Mouse (Mus musculus): ENCODE results near the gene Eipr1. TPM values are rescaled to one million over a fixed set of nuclear protein-coding genes. Genes with fewer than 3 reads are reported as not detected.
"Not testable (repeated sequence)": the region's sequence is repeated elsewhere in the genome, so short reads cannot be mapped to it uniquely, and the experiment has no call there.

Eipr1 gene
- polyA plus RNA-seq, 1 experiment from 2014 or later: 29.0 TPM

DNA sequence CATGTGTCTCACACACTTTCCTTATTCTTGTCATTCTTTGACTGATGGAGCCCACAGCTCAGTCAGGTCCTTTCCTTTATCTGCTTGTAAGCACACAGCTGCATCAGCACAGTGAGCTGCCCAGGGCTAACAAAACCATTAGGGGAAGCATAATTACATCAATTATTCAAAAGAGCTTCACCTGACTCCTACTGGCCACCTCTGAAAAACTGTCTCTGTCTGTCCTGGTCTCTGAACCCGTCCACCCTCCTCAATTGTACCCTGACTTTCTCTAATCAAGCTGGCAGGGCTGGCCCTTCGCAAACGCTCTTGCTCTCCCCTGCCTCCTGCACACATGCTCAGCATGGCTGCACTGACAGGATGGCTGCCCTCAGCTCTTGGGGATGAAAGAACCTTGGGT, 27.2 kb upstream of the Eipr1 start:
- Histone ChIP-seq H3K4me1 (ENCODE audit: control insufficient read depth, insufficient read depth, low read length) (no peaks in the 10 kb centered on the region), H3K9ac (ENCODE audit: low read depth, low read length) (no peak overlapping the region), H3K9me3 (ENCODE audit: control insufficient read depth, low read length) (no peaks in the 10 kb centered on the region), H3K36me3 (ENCODE audit: control insufficient read depth, insufficient read depth, low read length) (peaks cover 34% of the 10 kb centered on the region), H3K27ac (replicated peaks; ENCODE audit: low read depth, low read length) (no peak overlapping the region), H3K4me2 (ENCODE audit: low read depth, low read length) (no peak overlapping the region), H3K4me3 (ENCODE audit: low read depth, low read length) (no peak overlapping the region), H3K27me3 (replicated peaks; ENCODE audit: control insufficient read depth, insufficient read depth, low read length) (no peaks in the 10 kb centered on the region)
- WGBS: 68% methylated on average over 3 of the region's 3 CpGs
- DNase-seq (ENCODE audit: low spot score): no peak
- ATAC-seq (ENCODE audit: low read depth): no peak

DNA sequence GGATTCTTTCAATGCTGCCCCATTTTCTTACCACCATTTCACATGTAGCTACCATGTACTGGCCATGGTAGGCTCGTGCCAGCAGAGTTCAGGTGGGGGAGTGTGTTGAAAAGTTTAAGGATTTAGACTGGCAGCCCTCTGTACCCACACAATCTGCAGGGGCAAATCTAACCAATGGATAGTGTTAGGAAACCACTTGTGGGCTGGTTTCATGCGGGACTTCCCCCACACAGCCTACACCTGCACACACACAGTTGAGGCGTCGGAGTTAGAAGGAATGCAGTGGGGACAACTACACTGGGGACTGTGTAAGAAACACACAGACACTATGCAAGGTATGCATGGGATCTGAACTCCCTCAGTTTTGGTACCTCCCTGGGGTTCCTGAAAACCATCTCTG, 25.4 kb upstream of the Eipr1 start:
- Histone ChIP-seq H3K36me3 (ENCODE audit: control insufficient read depth, insufficient read depth, low read length) (peaks cover 30% of the 10 kb centered on the region), H3K9ac (ENCODE audit: low read depth, low read length) (no peak overlapping the region), H3K4me1 (ENCODE audit: control insufficient read depth, insufficient read depth, low read length) (no peaks in the 10 kb centered on the region), H3K27me3 (replicated peaks; ENCODE audit: control insufficient read depth, insufficient read depth, low read length) (no peaks in the 10 kb centered on the region), H3K4me2 (ENCODE audit: low read depth, low read length) (no peak overlapping the region), H3K4me3 (ENCODE audit: low read depth, low read length) (no peak overlapping the region), H3K27ac (replicated peaks; ENCODE audit: low read depth, low read length) (no peak overlapping the region), H3K9me3 (ENCODE audit: control insufficient read depth, low read length) (no peaks in the 10 kb centered on the region)
- ATAC-seq (ENCODE audit: low read depth) (no peak), DNase-seq (ENCODE audit: low spot score) (no peak)
- 94% methylated on average over 4 of the region's 4 CpGs for WGBS

DNA sequence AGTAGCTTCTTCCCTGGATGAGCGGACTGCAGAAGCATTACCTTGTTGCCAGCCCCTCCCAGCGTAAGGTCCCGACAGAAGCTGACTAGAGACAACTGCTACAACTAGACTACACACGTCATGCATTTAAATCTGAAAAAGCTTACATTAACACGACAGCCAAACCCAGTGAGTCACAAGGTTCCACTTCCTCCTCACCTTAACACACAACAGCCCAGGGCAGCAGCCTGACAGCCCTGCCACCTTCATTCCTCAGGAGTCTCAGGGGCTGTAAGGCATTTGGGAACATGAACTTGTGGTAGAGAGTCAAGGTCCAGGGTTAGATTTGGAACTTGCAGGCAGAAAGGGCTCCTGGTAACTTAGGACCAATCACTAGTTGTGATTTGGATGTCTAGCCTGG, 24.5 kb upstream of the Eipr1 start:
- no peak overlapping the region for H3K9ac ChIP-seq (ENCODE audit: low read depth, low read length)
- H3K9me3 ChIP-seq (ENCODE audit: control insufficient read depth, low read length): no peaks in the 10 kb centered on the region
- H3K27ac ChIP-seq (replicated peaks; ENCODE audit: low read depth, low read length): no peak overlapping the region
- DNase-seq (ENCODE audit: low spot score) (no peak), ATAC-seq (ENCODE audit: low read depth) (no peak)
- no peaks in the 10 kb centered on the region for H3K4me1 ChIP-seq (ENCODE audit: control insufficient read depth, insufficient read depth, low read length)
- peaks cover 28% of the 10 kb centered on the region for H3K36me3 ChIP-seq (ENCODE audit: control insufficient read depth, insufficient read depth, low read length)
- WGBS: 89% methylated on average over 5 of the region's 5 CpGs
- H3K27me3 ChIP-seq (replicated peaks; ENCODE audit: control insufficient read depth, insufficient read depth, low read length): no peaks in the 10 kb centered on the region
- no peak overlapping the region for H3K4me3 ChIP-seq (ENCODE audit: low read depth, low read length)
- H3K4me2 ChIP-seq (ENCODE audit: low read depth, low read length): no peak overlapping the region

DNA sequence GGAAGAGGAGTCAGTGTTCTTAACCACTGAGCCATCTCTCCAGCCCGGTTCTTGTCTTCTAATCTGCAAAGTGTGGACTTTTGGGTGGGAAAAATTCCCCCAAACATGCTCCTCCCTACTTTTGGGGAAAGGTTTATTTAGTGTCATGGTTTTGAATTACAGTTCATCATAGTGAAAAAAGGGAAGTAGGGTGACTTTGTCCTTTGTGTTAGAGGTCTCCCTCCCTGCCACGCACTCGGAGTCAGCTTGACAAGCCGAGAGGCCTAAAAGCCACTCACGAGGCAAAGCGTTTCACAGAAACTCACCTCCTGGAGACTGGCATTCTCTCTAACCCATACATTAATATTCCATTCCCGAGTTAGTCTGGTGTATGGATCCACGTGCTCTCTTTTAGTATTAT, 19.0 kb upstream of the Eipr1 start:
- no peak overlapping the region for H3K27ac ChIP-seq (replicated peaks; ENCODE audit: low read depth, low read length)
- DNase-seq (ENCODE audit: low spot score) (no peak), ATAC-seq (ENCODE audit: low read depth) (no peak)
- no peak overlapping the region for H3K9ac ChIP-seq (ENCODE audit: low read depth, low read length)
- no peaks in the 10 kb centered on the region for H3K4me1 ChIP-seq (ENCODE audit: control insufficient read depth, insufficient read depth, low read length)
- 0 out of 2 replicates have a peak, but pooled peaks cover 6% of the 10 kb centered on the region for H3K9me3 ChIP-seq (ENCODE audit: control insufficient read depth, low read length)
- H3K27me3 ChIP-seq (replicated peaks; ENCODE audit: control insufficient read depth, insufficient read depth, low read length): no peaks in the 10 kb centered on the region
- H3K4me2 ChIP-seq (ENCODE audit: low read depth, low read length): no peak overlapping the region
- 90% methylated on average over 8 of the region's 8 CpGs for WGBS
- peaks cover 54% of the 10 kb centered on the region for H3K36me3 ChIP-seq (ENCODE audit: control insufficient read depth, insufficient read depth, low read length)
- H3K4me3 ChIP-seq (ENCODE audit: low read depth, low read length): no peak overlapping the region

DNA sequence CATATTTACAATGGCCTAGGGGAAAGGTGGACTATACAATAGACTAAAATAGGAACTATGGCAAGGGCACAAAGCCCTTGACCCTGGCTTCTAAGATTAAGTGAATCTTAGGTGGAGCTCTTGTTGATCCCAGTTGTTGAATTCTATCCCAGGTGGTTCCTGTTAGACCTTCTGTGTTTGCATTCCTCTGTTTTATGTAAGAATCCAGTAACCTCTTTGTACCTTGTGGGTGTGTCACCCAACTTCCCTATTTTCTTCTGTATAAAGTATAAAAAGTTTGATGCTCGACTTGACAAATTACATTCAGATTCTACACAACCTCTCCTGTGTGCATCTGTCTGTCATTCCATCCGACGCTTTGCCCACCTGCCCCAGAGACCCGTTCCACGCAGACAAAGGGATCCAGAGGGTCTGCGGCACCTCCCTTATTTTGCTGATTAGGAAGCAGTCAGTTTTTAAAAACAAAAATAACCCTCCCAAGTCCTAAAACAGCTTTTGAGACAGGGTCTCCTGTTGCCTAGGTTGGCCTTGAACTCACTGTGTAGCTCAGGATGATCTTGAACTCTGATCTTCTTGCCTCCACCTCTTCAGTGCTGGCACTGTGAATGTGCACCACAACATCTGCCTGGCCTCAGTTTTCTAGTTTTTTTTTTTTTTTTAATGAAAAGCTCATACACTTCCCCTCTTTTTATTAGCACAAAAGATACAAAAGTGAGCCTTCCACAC, 17.9 kb upstream of the Eipr1 start:
- not testable (repeated sequence) for H3K4me2 ChIP-seq (ENCODE audit: low read depth, low read length); ATAC-seq (ENCODE audit: low read depth); DNase-seq (ENCODE audit: low spot score); H3K9me3 ChIP-seq (ENCODE audit: control insufficient read depth, low read length); H3K4me1 ChIP-seq (ENCODE audit: control insufficient read depth, insufficient read depth, low read length); H3K27me3 ChIP-seq (replicated peaks; ENCODE audit: control insufficient read depth, insufficient read depth, low read length); H3K27ac ChIP-seq (replicated peaks; ENCODE audit: low read depth, low read length); H3K9ac ChIP-seq (ENCODE audit: low read depth, low read length); H3K4me3 ChIP-seq (ENCODE audit: low read depth, low read length)
- WGBS: 98% methylated on average over 6 of the region's 6 CpGs
- peaks cover 55% of the 10 kb centered on the region for H3K36me3 ChIP-seq (ENCODE audit: control insufficient read depth, insufficient read depth, low read length)

DNA sequence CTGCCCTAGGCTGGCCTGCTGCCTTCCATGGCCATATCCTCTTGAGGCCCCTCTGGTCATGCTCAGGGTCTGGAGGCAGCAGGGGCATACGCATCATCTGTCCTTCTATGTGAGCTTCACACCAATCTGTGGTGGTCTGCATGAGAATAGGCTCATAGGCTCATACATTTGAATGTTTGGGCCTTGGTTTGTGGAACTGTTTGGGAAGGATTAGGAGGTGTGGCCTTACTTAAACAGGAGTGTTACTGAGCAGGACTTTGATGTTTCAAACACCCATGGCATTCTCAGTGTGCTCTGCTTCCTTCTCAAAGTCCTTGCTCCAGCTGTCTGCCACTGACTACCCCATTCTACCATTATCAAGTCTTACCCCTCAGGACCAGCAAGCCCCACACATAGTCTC, 17.3 kb upstream of the Eipr1 start:
- no peak for DNase-seq (ENCODE audit: low spot score)
- WGBS: 97% methylated on average over 1 of the region's 1 CpGs
- Histone ChIP-seq H3K27me3 (replicated peaks; ENCODE audit: control insufficient read depth, insufficient read depth, low read length) (no peaks in the 10 kb centered on the region), H3K9ac (ENCODE audit: low read depth, low read length) (no peak overlapping the region), H3K4me3 (ENCODE audit: low read depth, low read length) (no peak overlapping the region), H3K36me3 (ENCODE audit: control insufficient read depth, insufficient read depth, low read length) (peaks cover 54% of the 10 kb centered on the region), H3K27ac (replicated peaks; ENCODE audit: low read depth, low read length) (no peak overlapping the region), H3K4me1 (ENCODE audit: control insufficient read depth, insufficient read depth, low read length) (no peaks in the 10 kb centered on the region), H3K9me3 (ENCODE audit: control insufficient read depth, low read length) (0 out of 2 replicates have a peak, but pooled peaks cover 6% of the 10 kb centered on the region), H3K4me2 (ENCODE audit: low read depth, low read length) (no peak overlapping the region)
- ATAC-seq (ENCODE audit: low read depth): no peak

DNA sequence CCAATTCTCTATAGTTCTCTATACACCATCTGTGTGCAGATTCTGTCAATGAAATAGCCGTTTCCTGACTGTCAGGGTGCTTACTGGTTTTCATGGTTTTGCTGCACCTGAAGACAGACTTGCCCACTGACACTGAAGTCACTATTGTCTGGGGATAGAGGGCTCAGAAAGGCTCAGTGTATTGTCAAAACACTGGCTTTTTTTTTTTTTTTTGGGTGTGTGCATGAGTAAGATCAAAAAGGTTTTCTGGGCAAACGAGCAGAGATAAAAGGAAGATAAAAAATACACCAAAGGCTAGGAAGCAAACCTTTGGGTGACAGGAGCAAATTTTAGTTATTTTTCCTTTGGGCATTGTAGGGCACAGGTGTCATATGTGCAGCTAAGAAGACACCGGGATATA, 16.3 kb upstream of the Eipr1 start:
- DNase-seq (ENCODE audit: low spot score): no peak
- H3K36me3 ChIP-seq (ENCODE audit: control insufficient read depth, insufficient read depth, low read length): peaks cover 49% of the 10 kb centered on the region

DNA sequence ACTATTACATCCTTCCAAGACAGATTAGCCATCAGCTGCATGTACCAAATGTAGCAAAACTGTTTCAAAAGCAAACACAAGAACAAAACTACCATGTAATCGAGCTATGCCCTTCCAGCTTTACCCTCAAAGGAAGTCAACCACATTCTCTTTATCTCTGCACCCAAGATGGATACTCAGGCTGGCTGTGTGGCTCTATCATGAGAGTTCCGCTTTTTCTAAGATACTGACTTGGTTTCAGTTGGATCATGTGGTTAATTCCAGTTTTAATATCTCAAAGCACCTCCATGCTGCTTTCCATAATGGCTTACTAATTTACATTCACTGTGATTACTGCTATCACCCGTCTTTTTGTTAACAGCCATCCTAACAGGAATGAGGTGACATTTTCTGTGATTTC, 8.3 kb upstream of the Eipr1 start:
- Histone ChIP-seq H3K27me3 (replicated peaks; ENCODE audit: control insufficient read depth, insufficient read depth, low read length) (no peaks in the 10 kb centered on the region), H3K4me3 (ENCODE audit: low read depth, low read length) (no peak overlapping the region), H3K36me3 (ENCODE audit: control insufficient read depth, insufficient read depth, low read length) (peaks cover 46% of the 10 kb centered on the region), H3K4me2 (ENCODE audit: low read depth, low read length) (no peak overlapping the region), H3K9ac (ENCODE audit: low read depth, low read length) (no peak overlapping the region), H3K27ac (replicated peaks; ENCODE audit: low read depth, low read length) (no peak overlapping the region), H3K9me3 (ENCODE audit: control insufficient read depth, low read length) (no peaks in the 10 kb centered on the region), H3K4me1 (ENCODE audit: control insufficient read depth, insufficient read depth, low read length) (no peaks in the 10 kb centered on the region)
- no peak for ATAC-seq (ENCODE audit: low read depth)
- 89% methylated on average over 3 of the region's 3 CpGs for WGBS
- DNase-seq (ENCODE audit: low spot score): no peak

More for the DNA sequence above, 16.3 kb upstream of the Eipr1 start:
- 0 out of 2 replicates have a peak, but pooled peaks cover 6% of the 10 kb centered on the region for H3K9me3 ChIP-seq (ENCODE audit: control insufficient read depth, low read length)
- no peak overlapping the region for H3K9ac ChIP-seq (ENCODE audit: low read depth, low read length)
- H3K4me1 ChIP-seq (ENCODE audit: control insufficient read depth, insufficient read depth, low read length): no peaks in the 10 kb centered on the region
- ATAC-seq (ENCODE audit: low read depth): no peak
- WGBS: 85% methylated on average over 3 of the region's 3 CpGs
- H3K4me2 ChIP-seq (ENCODE audit: low read depth, low read length): no peak overlapping the region
- H3K27me3 ChIP-seq (replicated peaks; ENCODE audit: control insufficient read depth, insufficient read depth, low read length): no peaks in the 10 kb centered on the region
- no peak overlapping the region for H3K27ac ChIP-seq (replicated peaks; ENCODE audit: low read depth, low read length)
- H3K4me3 ChIP-seq (ENCODE audit: low read depth, low read length): no peak overlapping the region

DNA sequence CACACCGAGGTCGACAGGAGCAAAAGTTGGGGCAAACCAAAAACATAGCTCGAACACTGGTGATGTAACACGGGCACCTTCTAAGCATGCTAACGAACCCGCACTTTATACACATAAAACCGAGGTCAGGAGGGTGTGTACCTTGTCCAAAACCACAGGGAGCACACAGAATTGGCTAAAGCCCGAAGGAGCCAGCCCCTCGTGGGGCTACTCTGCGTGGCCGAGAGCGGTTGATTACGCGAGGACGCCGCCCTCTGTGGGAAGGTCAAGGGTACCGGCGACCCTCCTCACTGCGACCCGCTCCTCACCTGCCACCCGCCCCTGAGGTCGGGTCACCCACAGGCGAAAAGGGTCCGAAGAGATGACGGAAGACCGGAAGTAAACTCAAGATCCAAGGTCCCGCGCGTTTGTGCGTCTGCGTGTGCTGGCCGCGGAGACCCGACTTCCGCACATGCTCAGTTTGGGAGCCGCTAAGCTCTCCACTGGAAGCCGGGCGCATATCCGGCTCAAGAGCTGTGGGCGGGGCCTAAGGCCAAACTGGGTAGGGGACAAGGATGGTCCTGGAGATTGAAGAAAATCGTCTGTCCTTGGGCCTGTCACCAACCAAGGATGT, 1.5 kb upstream of the Eipr1 start, which contains the start of gene Trappc12:
Gene Trappc12 (minus strand): TSS at position 452 of the 613 bp plus-strand sequence.
- Histone ChIP-seq H3K27ac (replicated peaks; ENCODE audit: low read depth, low read length) (peak within 1 kb of the TSS; percentile 77), H3K27me3 (replicated peaks; ENCODE audit: control insufficient read depth, insufficient read depth, low read length) (no peaks in the 10 kb centered on the region), H3K4me3 (ENCODE audit: low read depth, low read length) (peak within 1 kb of the TSS; percentile 80), H3K4me2 (ENCODE audit: low read depth, low read length) (peak within 1 kb of the TSS; percentile 94), H3K9me3 (ENCODE audit: control insufficient read depth, low read length) (no peaks in the 10 kb centered on the region), H3K36me3 (ENCODE audit: control insufficient read depth, insufficient read depth, low read length) (peaks cover 14% of the 10 kb centered on the region; the same call in 1 of the 2 replicates), H3K9ac (ENCODE audit: low read depth, low read length) (peak within 1 kb of the TSS; percentile 82), H3K4me1 (ENCODE audit: control insufficient read depth, insufficient read depth, low read length) (peaks cover 5% of the 10 kb centered on the region)
- peak; percentile 97 for DNase-seq (ENCODE audit: low spot score)
- 1% methylated on average over 39 of the region's 41 CpGs for WGBS
- ATAC-seq (ENCODE audit: low read depth): peak; percentile 94

Data from embryonic facial prominence, embryonic 14.5 days (tissue).